Mouse (Mus musculus): ENCODE results near the gene Tulp2.
"Not testable (repeated sequence)": the region's sequence is repeated elsewhere in the genome, so short reads cannot be mapped to it uniquely, and the experiment has no call there.

Gene Tulp2

DNA sequence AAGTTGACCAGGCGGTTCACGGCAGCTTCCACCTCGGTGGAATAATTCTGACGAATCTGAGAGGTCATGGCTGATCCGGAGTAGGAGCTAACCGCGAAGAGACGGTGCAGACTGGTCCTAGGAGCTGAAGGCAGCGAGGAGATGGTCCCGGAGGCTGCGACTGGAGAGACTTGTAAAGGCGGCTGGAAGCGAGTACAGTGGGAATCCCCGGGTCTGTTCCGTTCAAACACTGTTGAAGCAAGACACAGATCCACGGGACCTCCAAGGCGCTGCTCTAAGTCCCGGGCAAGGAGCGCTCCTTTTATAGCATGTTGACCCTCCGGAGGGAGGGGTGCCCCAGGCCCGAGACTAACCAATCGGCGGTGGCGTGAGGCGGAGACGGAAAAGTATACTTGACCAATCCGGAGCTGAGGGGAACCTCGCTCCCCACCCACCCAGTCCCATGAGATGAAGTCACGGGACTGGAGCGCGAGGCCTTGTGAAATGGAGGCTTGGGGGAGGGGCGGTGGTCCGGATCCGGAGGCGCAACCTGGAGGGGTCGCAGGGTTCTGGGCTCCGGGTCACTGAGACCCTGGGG is 22.0 kb upstream of the Tulp2 start, which contains the start of gene Ftl1:
TSS of gene Ftl1 (minus strand) at position 321 of the 577 bp plus-strand sequence.
- in situ Hi-C loops (cut with MboI; ENCODE audit: low sequenced_read_pairs) = not testable (repeated sequence)

GRCm38 (mm10) chr7:45460377-45460776 is 21.3 kb upstream of the Tulp2 start:
- in situ Hi-C loops (cut with MboI; ENCODE audit: low sequenced_read_pairs) = no loop called here

DNA sequence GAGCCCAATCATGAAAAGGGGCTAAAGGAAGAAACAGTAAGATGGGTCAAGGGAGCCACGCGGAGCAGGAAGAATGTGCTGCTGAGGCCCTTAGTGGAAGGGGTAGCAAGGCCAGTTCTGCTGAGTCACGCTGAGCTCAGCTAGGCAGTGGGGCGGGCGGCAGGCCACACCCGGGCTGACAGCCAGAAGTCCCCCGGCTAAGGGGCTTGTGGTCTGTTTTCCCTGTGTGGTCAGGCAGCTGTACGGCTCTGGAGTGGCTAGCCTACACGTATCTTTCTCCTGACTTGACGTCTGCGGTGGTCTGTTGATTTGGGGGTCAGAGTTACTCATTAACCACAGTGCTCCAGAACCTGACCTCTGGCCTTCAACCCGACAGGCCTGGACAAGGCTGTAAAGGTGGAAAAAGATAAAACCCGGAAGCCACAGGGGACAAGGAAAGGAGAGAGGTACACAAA is 20.8 kb upstream of the Tulp2 start:
- in situ Hi-C loops (cut with MboI; ENCODE audit: low sequenced_read_pairs) = no loop called here

- in situ Hi-C loops (cut with MboI; ENCODE audit: low sequenced_read_pairs) = no loop called here
These were observed 20.4 kb upstream of the Tulp2 start for GRCm38 (mm10) chr7:45461326-45461725.

- in situ Hi-C loops (cut with MboI; ENCODE audit: low sequenced_read_pairs) = no loop called here
These were observed 19.9 kb upstream of the Tulp2 start for GRCm38 (mm10) chr7:45461781-45462180.

DNA sequence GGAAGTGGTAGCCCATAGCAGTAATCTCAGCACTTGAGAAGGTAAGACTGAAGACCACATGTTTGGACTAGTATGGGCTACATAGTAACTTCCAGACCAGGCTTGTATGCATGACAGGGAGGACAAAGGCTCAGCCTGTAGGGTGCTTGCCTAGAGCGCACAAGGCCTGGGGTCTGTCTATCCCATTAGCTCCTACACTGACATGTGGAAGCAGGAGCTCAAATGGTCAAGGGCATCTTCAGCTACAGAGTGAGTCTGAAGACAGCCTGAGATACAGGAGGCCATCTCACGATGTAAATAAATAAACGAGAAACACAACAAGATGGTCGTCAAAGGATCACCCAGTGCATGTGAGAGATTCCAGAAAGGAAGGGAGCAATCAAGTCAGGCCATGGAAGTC is 19.4 kb upstream of the Tulp2 start:
- in situ Hi-C loops (cut with MboI; ENCODE audit: low sequenced_read_pairs) = no loop called here

DNA sequence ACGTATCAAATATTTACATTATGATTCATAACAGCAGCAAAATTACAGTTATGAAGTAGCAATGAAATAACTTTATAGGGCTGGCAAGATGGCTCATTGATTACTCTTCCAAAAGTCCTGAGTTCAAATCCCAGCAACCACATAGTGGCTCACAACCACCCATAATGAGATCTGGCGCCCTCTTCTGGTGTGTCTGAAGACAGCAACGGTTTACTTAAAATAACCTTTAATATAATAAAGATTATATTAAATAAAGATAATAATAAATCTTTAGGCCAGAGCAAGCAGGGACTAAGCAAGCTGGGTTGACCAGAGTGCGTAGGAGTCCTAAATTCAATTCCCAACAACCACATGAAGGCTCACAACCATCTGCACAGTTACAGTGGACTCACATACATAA is 18.8 kb upstream of the Tulp2 start:
- in situ Hi-C loops (cut with MboI; ENCODE audit: low sequenced_read_pairs) = not testable (repeated sequence)

DNA sequence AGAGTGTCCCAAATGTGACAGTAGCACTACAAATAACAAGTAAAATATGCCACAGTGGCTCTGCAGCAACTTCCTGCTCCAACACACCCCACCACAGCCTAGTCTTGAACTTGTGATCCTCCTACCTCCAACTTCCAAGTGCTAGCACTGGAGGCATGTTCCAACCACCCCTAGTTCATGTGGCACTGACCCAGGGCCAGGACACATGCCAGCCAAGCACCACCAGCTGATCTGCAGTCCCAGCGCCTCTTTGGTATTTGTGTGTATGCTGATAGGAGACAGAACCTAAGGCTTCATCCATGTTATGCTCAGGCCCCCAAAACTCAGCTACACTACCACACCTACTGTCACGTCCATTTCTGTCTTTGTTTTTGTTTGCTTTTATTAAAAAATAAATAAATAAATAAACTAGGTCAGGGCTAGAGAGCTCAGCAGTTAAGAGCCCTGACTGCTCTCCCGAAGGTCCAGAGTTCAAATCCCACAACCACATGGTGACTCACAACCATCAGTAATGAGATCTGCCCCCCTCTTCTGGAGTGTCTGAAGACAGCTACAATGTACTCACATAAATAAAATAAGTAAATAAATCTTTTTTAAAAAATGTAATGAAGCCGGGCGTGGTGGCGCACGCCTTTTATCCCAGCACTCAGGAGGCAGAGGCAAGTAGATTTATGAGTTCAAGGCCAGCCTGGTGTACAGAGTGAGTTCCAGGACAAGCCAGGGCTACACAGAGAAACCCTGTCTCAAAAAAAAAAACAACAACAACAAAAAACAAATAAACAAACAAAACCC is 17.5 kb upstream of the Tulp2 start:
- in situ Hi-C loops (cut with MboI; ENCODE audit: low sequenced_read_pairs) = no loop called here

- in situ Hi-C loops (cut with MboI; ENCODE audit: low sequenced_read_pairs) = no loop called here
These were observed 16.6 kb upstream of the Tulp2 start for GRCm38 (mm10) chr7:45465112-45465511.

DNA sequence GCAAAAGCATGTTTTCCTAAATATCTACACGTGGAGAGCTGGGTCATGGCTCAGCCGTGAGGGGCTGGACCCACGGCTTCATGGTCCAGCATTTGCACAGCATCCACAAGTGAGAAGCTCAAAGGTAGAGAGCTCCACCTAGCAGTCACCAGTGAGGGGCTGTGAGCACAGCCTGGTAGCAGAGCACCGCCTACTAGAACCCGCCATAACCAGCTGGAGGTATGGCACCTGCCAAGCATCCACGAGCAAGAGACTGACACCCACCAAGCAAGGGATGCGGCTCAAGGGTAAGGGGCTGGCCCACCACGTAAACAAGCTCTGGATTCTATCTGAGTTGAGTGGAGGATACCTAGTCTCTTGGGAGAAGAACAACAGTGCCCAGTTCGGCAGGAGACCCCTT is 16.1 kb upstream of the Tulp2 start:
- in situ Hi-C loops (cut with MboI; ENCODE audit: low sequenced_read_pairs) = no loop called here

DNA sequence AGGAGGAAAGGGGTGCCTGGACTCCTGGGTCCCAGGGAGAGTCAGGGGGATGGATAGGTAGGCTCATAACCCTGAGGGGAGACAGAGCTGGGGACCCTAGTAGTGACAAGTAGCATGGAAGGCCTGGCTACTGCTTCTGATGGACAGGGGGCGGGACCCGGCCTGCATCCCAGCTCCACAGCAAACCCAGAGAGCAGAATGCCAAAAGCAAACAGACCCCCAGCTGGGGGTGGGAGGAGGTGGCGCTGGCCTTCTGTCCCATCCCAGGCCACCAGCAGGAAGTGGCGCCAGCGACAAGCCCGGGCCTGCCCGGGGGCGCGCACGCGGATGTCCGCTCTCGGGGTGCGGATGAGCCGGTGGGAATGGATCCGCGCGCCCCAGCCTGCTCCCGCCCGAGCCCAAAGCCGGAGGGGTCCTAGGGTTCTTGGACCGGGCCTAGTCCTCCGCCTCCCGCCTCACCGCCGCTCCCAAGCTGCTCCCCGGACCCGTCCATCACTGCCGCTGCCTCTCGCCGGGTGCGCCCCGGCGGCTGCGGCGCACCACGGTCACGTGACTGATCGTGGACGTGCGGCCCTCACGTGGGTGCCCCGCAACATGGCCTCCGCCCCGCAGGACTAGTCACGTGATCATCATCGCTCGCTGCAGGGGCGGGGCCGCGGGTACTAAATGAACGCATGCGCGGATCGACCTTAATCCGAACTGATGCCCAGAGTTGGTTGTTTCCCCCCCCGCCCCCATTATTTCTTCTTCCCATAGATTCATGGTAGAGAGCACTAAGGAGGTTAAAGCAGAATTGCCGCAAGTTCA is 15.2 kb upstream of the Tulp2 start, which contains the start of gene Bax:
TSS of gene Bax (minus strand) at position 616 of the 807 bp plus-strand sequence.
- in situ Hi-C loops (cut with MboI; ENCODE audit: low sequenced_read_pairs) = no loop called here

- in situ Hi-C loops (cut with MboI; ENCODE audit: low sequenced_read_pairs) = no loop called here
These were observed 14.5 kb upstream of the Tulp2 start for GRCm38 (mm10) chr7:45467090-45467670.

DNA sequence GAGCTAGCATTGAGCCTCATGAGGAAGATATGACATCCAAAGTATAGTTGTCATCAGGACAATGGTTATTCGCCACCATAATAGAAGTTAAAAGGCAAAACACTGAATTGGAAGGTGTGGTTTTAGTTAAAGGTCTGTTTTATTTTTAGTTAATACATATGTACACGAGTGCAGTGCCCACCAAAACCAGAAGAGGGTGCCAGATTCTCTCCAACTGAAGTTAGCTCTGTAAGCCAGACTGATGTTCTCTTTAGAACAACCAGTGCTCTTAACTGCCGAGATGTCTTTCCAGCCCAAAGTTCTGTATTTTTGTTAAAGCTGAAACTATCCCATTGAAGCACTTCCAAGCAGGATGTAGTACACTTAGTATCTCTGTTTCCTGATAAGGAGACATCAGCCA is 10.8 kb upstream of the Tulp2 start:
- in situ Hi-C loops (cut with MboI; ENCODE audit: low sequenced_read_pairs) = no loop called here

DNA sequence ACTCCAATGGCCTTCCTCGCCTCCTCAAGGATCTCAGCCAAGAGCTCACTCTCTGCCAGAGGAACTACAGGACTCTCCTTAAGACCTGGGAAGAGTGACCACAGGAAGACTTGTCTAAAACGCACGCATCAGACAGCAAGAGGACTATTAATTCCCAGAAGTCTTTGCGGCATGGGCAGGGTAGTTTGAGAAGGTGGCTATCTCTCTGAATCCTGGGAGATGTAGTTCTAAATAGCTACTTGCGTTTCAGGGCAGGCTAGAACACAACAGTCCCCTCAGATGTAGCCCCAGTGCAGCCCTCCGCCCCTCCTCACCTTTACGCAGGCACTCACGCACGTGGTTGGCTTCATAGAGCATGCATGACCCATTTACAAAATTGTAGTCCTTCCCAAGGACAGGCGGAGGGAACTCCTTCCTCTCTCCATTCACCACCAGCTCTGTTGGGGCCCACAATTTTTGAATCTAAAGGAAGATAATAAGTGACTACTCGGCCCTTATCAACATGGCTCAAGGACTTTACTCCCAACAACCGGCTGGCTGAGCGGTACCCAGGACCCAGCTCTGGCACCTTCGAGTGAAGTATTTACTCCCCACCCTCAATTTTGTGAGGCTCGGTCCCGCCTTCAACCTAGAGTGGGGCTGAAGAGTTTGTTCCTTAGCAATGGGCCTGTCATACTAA is 6.2 kb upstream of the Tulp2 start:
- in situ Hi-C loops (cut with MboI; ENCODE audit: low sequenced_read_pairs) = no loop called here

DNA sequence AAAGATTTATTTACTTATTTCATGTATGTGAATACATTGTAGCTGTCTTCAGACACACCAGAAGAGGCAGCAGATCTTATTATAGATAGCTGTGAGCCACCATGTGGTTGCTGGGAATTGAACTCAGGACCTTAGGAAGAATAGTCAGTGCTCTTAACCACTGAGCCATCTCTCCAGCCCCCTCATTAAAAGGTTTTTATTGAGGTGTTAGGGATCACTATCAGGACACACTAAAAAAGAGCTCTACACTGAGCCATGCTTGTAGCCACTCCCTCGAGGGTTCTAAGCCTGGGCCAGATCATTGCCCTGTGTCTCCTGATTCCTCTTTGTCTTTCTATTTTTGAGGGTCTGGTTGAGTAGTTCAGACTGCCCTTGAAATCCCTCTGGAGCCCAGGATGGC is 5.2 kb upstream of the Tulp2 start:
- in situ Hi-C loops (cut with MboI; ENCODE audit: low sequenced_read_pairs) = no loop called here

DNA sequence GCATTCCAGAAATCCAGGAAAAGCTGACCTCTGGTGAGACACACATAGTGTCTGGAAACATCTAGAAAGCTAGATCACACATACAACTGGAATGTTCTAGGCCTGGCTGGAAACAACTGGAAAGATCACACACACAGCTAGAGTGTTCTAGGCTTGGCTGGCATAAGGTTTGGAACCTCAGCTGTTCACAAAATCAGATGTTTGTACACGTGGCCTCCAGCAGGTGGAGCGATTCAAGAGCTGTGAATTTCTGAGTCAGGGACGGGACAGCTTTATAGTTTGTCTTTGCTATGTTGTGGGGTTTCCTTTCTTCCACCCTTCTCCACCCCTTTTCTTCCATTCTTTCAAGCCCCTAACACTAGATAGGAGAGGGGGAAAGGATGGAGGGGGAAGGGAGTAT is 4.7 kb upstream of the Tulp2 start:
- in situ Hi-C loops (cut with MboI; ENCODE audit: low sequenced_read_pairs) = no loop called here

GRCm38 (mm10) chr7:45478774-45479173 is 2.9 kb upstream of the Tulp2 start:
- in situ Hi-C loops (cut with MboI; ENCODE audit: low sequenced_read_pairs) = no loop called here

DNA sequence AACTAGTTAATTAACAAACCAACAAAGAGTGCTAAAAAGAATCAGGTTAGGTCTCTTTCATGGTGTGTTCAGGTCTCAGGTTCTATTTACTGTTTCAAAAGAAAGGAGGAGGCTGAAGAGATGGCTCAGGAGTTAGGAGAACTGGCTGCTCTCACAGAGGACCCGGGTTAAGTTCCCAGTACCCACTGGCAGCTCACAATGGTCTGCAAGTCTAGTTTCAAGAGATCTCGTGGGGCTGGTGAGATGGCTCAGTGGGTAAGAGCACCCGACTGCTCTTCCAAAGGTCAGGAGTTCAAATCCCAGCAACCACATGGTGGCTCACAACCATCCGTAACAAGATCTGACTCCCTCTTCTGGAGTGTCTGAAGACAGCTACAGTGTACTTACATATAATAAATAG is 1.4 kb upstream of the Tulp2 start:
- in situ Hi-C loops (cut with MboI; ENCODE audit: low sequenced_read_pairs) = not testable (repeated sequence)

DNA sequence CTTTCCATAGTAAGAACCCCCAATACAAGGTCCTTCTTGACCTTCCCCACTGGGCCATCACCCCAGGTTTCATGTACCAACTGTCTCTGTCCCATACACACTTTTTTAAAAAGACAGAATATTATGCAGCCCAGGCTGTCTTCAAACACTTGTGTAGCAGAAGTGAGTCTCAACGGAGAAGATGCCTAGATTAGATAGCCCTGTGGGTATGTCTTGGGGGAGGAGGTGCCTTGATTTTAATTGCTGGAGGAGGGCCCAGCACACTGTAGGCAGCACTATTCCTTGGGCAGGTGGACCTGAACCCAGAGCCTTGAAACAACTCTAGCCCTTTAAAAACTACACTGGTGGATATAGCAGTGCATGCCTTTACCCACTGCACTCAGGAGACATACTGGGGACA is 489 bp downstream of the Tulp2 start:
- in situ Hi-C loops (cut with MboI; ENCODE audit: low sequenced_read_pairs) = no loop called here

- in situ Hi-C loops (cut with MboI; ENCODE audit: low sequenced_read_pairs) = not testable (repeated sequence)
These were observed 3.3 kb downstream of the Tulp2 start for GRCm38 (mm10) chr7:45484985-45485384.

GRCm38 (mm10) chr7:45486158-45486557 is 4.5 kb downstream of the Tulp2 start:
- in situ Hi-C loops (cut with MboI; ENCODE audit: low sequenced_read_pairs) = no loop called here
